Mouse (Mus musculus): ENCODE measurements at regions not wholly inside any gene's neighbourhood (a gene's known extent, or its start where the extent isn't known, plus 50 kb on each side); places are given as distances from the start of the nearest gene placed in this dataset.

DNA sequence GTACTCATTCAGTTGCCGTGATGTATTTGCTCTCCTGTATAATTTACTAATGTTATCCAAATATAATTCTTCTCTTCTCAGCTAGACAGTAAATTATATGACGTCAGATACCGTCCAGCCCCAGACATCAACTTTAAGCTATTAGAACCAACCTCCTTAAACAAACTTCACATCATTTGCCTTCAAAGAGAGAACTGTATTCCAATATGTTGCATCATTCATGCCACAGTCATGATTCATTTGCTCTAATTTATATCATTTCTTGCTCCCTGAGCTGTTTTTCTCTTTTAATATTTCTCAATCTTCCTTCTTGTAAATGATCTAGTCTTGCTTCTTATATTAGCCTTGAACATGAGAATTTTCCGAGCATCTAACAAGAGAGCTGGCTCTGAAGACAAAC, 882.7 kb upstream of the Gm7489 start:
- no peak for TF ChIP-seq GATA1 (IDR thresholded peaks at IDR 0.05; ENCODE audit: low read length)

DNA sequence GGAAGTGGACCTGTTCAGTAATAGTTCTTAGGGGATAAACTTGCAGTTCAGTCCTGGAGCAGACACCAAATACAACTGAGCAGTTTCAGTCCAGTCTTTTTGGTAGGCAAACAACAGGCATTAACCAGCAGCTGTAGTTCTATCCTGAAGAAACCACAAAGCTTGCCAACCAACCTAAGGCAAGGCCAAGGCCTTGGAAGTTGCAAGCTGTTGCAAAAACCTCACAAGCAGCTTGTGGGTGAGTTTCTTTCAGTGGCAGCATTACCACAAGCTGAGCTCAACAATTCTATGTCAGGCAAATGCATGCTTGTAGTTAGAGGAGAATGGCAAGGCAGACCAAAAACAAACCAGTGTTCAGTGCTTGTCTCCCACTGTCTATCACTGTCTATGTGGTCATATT, 880.6 kb upstream of the Gm7489 start:
- no peak for TF ChIP-seq GATA1 (IDR thresholded peaks at IDR 0.05; ENCODE audit: low read length)

DNA sequence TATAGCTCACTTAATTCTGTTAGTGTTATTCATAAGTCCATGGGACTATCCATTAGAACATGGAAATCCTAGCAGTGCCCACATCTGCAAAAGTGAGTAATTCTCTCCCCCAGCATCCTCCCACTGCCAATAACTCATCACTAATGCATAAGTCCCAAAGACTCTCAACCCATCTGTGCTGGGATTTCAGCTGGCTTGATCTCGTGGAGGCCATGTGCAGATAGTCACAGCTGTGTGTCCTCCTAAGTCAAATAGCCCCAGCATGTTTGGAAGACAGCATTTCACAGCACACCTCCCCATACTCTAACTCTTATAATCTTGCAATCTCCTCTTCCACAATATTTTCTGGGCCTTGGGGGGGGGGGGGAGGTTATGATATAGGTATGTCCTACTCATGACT, 877.9 kb upstream of the Gm7489 start:
- TF ChIP-seq GATA1 (IDR thresholded peaks at IDR 0.05; ENCODE audit: low read length): no peak

GRCm38 (mm10) chr15:53009337-53009736, 875.4 kb upstream of the Gm7489 start:
- no peak for TF ChIP-seq GATA1 (IDR thresholded peaks at IDR 0.05; ENCODE audit: low read length)

All from G1E-ER4 (cell line).